Mouse (Mus musculus): ENCODE data around the gene Tmem266. TPM values are rescaled to one million over a fixed set of nuclear protein-coding genes. Genes with fewer than 3 reads are reported as not detected.

Gene Tmem266
- polyA plus RNA-seq, 1 experiment, result not detected

GRCm38 (mm10) chr9:55311560-55311959 lies 15.2 kb upstream of the Tmem266 start:
- no peaks in the 10 kb centered on the region for H3K36me3 ChIP-seq (ENCODE audit: control insufficient read depth, insufficient read depth)
- H3K79me2 ChIP-seq (ENCODE audit: control insufficient read depth, insufficient read depth), result no peaks in the 10 kb centered on the region
- H3K79me3 ChIP-seq (ENCODE audit: low read depth), result no peaks in the 10 kb centered on the region

DNA sequence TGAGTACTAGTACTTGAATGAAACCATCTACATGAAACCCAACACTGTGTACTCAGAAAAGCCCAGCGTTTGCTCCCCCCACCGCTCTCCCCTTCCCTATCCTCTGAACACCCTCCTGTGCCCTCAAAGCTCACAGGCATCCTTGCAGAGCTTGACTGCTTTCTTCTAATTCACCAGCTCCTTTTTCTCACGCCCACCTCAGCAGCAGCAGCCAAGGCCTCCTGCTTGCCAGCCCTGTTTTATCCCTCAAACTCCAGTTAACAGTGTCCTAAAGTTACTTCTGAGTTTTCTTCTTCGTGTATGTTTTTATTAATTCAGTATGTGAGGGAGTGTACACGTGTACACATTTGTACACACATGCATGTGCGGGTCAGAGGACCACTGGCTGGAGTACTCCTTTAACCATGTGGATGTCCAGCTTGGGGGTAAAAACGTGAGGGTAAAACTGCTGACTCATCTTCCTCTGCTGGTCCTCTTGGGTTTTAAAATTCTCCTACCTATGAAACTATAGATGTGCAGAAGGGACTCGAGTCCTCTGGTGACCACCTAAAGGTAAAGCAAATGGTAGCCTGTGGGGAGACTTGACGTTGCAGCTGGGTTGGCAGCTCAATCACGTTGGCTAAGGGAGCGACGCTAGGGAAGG lies 13.0 kb upstream of the Tmem266 start:
- TF ChIP-seq CTCF (IDR thresholded peaks at IDR 0.05; ENCODE audit: control insufficient read depth, insufficient read depth, insufficient read length) (no peak), FOSL1 (IDR thresholded peaks at IDR 0.05; ENCODE audit: insufficient read depth, low read length, poor library complexity, severe bottlenecking) (no peak), MYOD1 (IDR thresholded peaks at IDR 0.05; ENCODE audit: control insufficient read depth, insufficient read length, low read depth) (no peak), MYOG (IDR thresholded peaks at IDR 0.05; ENCODE audit: control insufficient read depth, extremely low read depth, insufficient read length) (no peak)
- Histone ChIP-seq H3K4me3 (ENCODE audit: insufficient read depth, poor library complexity, severe bottlenecking) (no peak overlapping the region), H3ac (ENCODE audit: control insufficient read depth, insufficient read length, low read depth) (no peak overlapping the region), H3K36me3 (ENCODE audit: control insufficient read depth, insufficient read depth) (no peaks in the 10 kb centered on the region), H3K79me3 (ENCODE audit: low read depth) (no peaks in the 10 kb centered on the region), H3K79me2 (ENCODE audit: control insufficient read depth, insufficient read depth) (no peaks in the 10 kb centered on the region), H3K27me3 (ENCODE audit: control insufficient read depth, insufficient read depth, insufficient read length) (peaks cover 10% of the 10 kb centered on the region)

More at GRCm38 (mm10) chr9:55311560-55311959, 15.2 kb upstream of the Tmem266 start:
- no peak overlapping the region for H3K4me3 ChIP-seq (ENCODE audit: insufficient read depth, poor library complexity, severe bottlenecking)
- TF ChIP-seq FOSL1 (IDR thresholded peaks at IDR 0.05; ENCODE audit: insufficient read depth, low read length, poor library complexity, severe bottlenecking) (no peak), CTCF (IDR thresholded peaks at IDR 0.05; ENCODE audit: control insufficient read depth, insufficient read depth, insufficient read length) (peak; percentile 45)
- peaks cover 10% of the 10 kb centered on the region for H3K27me3 ChIP-seq (ENCODE audit: control insufficient read depth, insufficient read depth, insufficient read length)
- no peak overlapping the region for H3ac ChIP-seq (ENCODE audit: control insufficient read depth, insufficient read length, low read depth)

DNA sequence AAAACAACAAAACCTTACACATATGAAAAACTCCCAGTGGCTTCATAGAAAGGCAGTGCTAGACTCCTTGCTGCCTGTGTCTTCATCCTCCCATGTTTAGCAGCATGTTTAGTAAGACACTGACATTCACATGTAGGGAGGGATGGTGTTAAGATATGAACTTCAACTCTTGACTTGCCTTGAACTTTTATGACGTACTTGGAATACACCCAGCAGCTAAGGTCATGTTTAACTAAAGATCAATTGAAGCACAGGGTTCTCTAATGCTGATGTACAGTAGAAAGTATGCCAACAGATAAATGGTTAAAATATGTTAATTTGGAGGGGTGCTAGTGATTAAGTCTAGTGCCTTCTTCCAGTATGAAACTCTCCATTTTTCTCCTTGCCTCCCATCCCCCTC lies 4.1 kb upstream of the Tmem266 start:
- Histone ChIP-seq H3K36me3 (ENCODE audit: control insufficient read depth, insufficient read depth) (no peaks in the 10 kb centered on the region), H3K79me3 (ENCODE audit: low read depth) (no peaks in the 10 kb centered on the region), H3K4me3 (ENCODE audit: insufficient read depth, poor library complexity, severe bottlenecking) (no peak overlapping the region), H3ac (ENCODE audit: control insufficient read depth, insufficient read length, low read depth) (no peak overlapping the region), H3K79me2 (ENCODE audit: control insufficient read depth, insufficient read depth) (no peaks in the 10 kb centered on the region), H3K27me3 (ENCODE audit: control insufficient read depth, insufficient read depth, insufficient read length) (peaks cover 37% of the 10 kb centered on the region)
- TF ChIP-seq USF1 (IDR thresholded peaks at IDR 0.05; ENCODE audit: low read depth), result no peak
- no peak for TF ChIP-seq CTCF (IDR thresholded peaks at IDR 0.05; ENCODE audit: control insufficient read depth, insufficient read depth, insufficient read length)
- TF ChIP-seq FOSL1 (IDR thresholded peaks at IDR 0.05; ENCODE audit: insufficient read depth, low read length, poor library complexity, severe bottlenecking), result no peak
- no peak for TF ChIP-seq MYOD1 (IDR thresholded peaks at IDR 0.05; ENCODE audit: control insufficient read depth, insufficient read length, low read depth)

DNA sequence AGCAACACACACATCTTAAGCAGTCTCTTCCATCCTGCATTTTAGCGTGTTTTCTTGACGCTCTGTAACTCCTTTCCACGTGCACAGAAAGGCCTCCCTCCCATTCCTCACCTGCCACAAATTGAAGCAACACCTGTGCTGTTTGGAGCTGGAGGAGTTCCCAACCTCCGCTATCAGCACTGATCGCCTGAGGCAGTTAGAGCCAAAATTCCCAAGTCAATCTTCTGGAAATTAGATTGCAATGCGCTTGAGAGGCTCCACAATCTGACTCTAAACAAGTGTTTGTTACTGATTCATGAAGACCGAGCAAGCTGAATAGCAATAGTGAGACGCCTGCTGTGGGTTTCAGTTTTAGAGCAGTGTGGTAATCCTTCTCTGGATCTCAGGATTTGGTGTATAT lies 2.6 kb upstream of the Tmem266 start:
- TF ChIP-seq MYOG (IDR thresholded peaks at IDR 0.05; ENCODE audit: control insufficient read depth, extremely low read depth, insufficient read length) (no peak), MYOD1 (IDR thresholded peaks at IDR 0.05; ENCODE audit: control insufficient read depth, insufficient read length, low read depth) (no peak), CTCF (IDR thresholded peaks at IDR 0.05; ENCODE audit: control insufficient read depth, insufficient read depth, insufficient read length) (no peak), CEBPB (IDR thresholded peaks at IDR 0.05; ENCODE audit: low read depth) (no peak), USF1 (IDR thresholded peaks at IDR 0.05; ENCODE audit: low read depth) (no peak), FOSL1 (IDR thresholded peaks at IDR 0.05; ENCODE audit: insufficient read depth, low read length, poor library complexity, severe bottlenecking) (no peak), MAX (IDR thresholded peaks at IDR 0.05) (no peak)
- no peaks in the 10 kb centered on the region for H3K79me3 ChIP-seq (ENCODE audit: low read depth)
- no peak overlapping the region for H3ac ChIP-seq (ENCODE audit: control insufficient read depth, insufficient read length, low read depth)
- H3K27me3 ChIP-seq (ENCODE audit: control insufficient read depth, insufficient read depth, insufficient read length), result peaks cover 47% of the 10 kb centered on the region
- no peaks in the 10 kb centered on the region for H3K79me2 ChIP-seq (ENCODE audit: control insufficient read depth, insufficient read depth)
- no peaks in the 10 kb centered on the region for H3K36me3 ChIP-seq (ENCODE audit: control insufficient read depth, insufficient read depth)
- no peak overlapping the region for H3K4me3 ChIP-seq (ENCODE audit: insufficient read depth, poor library complexity, severe bottlenecking)

DNA sequence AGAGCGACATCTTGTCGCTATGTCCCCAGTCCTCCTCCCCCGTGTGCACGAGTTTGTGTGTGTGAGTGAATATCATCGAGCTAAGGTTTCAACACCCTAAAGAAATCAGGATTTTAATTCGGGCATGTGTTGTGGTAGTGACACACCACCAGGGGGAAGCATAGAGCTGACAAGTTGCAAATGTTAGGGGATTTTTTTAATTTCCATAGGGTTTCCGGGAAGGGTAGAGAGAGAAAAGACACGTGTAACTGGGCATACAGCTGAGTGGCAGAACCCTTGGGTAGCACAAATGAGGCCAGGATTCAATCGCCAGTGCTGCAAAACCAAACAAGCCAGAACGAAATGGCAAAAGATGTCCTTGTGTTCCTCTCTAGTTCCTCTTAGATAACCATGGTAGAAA lies 2.2 kb upstream of the Tmem266 start:
- no peaks in the 10 kb centered on the region for H3K79me3 ChIP-seq (ENCODE audit: low read depth)
- H3K79me2 ChIP-seq (ENCODE audit: control insufficient read depth, insufficient read depth), result no peaks in the 10 kb centered on the region
- H3K27me3 ChIP-seq (ENCODE audit: control insufficient read depth, insufficient read depth, insufficient read length), result peaks cover 48% of the 10 kb centered on the region
- H3K4me3 ChIP-seq (ENCODE audit: insufficient read depth, poor library complexity, severe bottlenecking), result no peak overlapping the region
- TF ChIP-seq CEBPB (IDR thresholded peaks at IDR 0.05; ENCODE audit: low read depth), result no peak
- no peak for TF ChIP-seq MYOG (IDR thresholded peaks at IDR 0.05; ENCODE audit: control insufficient read depth, extremely low read depth, insufficient read length)
- TF ChIP-seq CTCF (IDR thresholded peaks at IDR 0.05; ENCODE audit: control insufficient read depth, insufficient read depth, insufficient read length), result no peak
- TF ChIP-seq MYOD1 (IDR thresholded peaks at IDR 0.05; ENCODE audit: control insufficient read depth, insufficient read length, low read depth), result no peak
- no peak for TF ChIP-seq MAX (IDR thresholded peaks at IDR 0.05)
- TF ChIP-seq USF1 (IDR thresholded peaks at IDR 0.05; ENCODE audit: low read depth), result no peak
- no peak for TF ChIP-seq FOSL1 (IDR thresholded peaks at IDR 0.05; ENCODE audit: insufficient read depth, low read length, poor library complexity, severe bottlenecking)
- no peaks in the 10 kb centered on the region for H3K36me3 ChIP-seq (ENCODE audit: control insufficient read depth, insufficient read depth)
- H3ac ChIP-seq (ENCODE audit: control insufficient read depth, insufficient read length, low read depth), result no peak overlapping the region

GRCm38 (mm10) chr9:55325061-55325460 lies 1.7 kb upstream of the Tmem266 start:
- no peaks in the 10 kb centered on the region for H3K79me2 ChIP-seq (ENCODE audit: control insufficient read depth, insufficient read depth)
- peaks cover 54% of the 10 kb centered on the region for H3K27me3 ChIP-seq (ENCODE audit: control insufficient read depth, insufficient read depth, insufficient read length)
- no peak overlapping the region for H3ac ChIP-seq (ENCODE audit: control insufficient read depth, insufficient read length, low read depth)
- no peaks in the 10 kb centered on the region for H3K79me3 ChIP-seq (ENCODE audit: low read depth)
- H3K4me3 ChIP-seq (ENCODE audit: insufficient read depth, poor library complexity, severe bottlenecking), result no peak overlapping the region
- H3K36me3 ChIP-seq (ENCODE audit: control insufficient read depth, insufficient read depth), result no peaks in the 10 kb centered on the region
- no peak for TF ChIP-seq MAX (IDR thresholded peaks at IDR 0.05)
- no peak for TF ChIP-seq MYOD1 (IDR thresholded peaks at IDR 0.05; ENCODE audit: control insufficient read depth, insufficient read length, low read depth)

Measured in C2C12 (cell line).